ENCODE assay signal across 8 mouse cellular contexts in the genomic region with DNA sequence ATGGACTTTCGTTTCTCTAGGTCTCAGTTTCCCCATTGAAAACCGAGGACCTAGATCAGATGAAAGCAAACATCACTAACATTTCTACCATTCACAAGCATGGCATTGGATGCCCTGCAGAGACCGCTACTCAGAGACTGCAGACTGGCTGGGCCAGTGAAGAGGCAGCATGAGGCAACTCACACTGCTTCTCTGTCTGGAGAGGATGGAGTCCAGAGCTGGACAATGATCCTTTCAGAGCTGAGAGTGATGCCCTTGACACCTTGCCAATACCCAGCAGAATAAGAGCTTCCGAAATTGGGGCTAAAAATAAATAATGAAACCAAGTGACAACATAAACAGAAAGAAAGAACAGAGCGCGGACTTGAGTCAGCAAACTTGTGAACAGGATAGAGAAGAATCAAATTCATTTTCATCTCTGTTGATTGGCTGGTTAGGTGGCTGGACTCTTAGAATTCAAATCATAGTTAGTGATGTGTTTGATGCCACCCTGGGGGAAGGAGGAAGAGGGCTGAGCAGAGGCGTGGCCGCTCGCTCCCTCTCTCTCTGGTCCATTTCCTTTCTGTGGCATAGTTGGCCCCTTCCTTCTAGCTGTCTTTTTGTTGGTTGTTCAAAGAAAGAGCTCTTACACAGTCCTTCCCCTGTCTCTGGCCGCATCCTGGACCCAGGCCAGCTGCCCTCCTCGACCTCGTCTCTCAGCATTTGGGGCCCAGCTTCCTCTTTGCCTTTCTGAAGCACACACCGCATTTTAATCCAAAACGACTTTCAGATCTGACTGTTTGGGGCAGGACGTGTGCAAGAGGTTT.
DNase-seq lines count a peak whose midpoint lies in the region; ATAC-seq lines count a peak whose summit lies in the region.

No protein-coding gene starts in this region.

- H3K9ac ChIP-seq in heart, embryonic 13.5 days = no peak overlapping the region
- no peak overlapping the region for H3K9ac ChIP-seq in hindbrain, embryonic 11.5 days (ENCODE audit: low read depth, low read length)
- no peak overlapping the region for H3K9ac ChIP-seq in liver, embryonic 13.5 days

- peaks cover 9% of the 10 kb centered on the region for H3K4me1 ChIP-seq in heart, embryonic 13.5 days
- H3K4me1 ChIP-seq in hindbrain, embryonic 11.5 days (replicated peaks; ENCODE audit: control insufficient read depth, insufficient read depth, low read length) = no peaks in the 10 kb centered on the region
- no peaks in the 10 kb centered on the region for H3K4me1 ChIP-seq in liver, embryonic 13.5 days (replicated peaks)

- ATAC-seq in heart, embryonic 13.5 days (ENCODE audit: extremely low read depth, insufficient number of reproducible peaks, low FRiP score, low TSS enrichment) = no peak
- ATAC-seq in hindbrain, embryonic 11.5 days (ENCODE audit: low FRiP score) = peak; percentile 47; the same call in 1 of the 2 replicates
- 0 out of 2 replicates have a peak, but pooled peaks have one; percentile 39 for ATAC-seq in liver, embryonic 13.5 days (ENCODE audit: low read depth)

- peak overlapping the region; percentile 38; the same call in 1 of the 2 replicates for H3K27ac ChIP-seq in heart, embryonic 13.5 days (replicated peaks)
- H3K27ac ChIP-seq in hindbrain, embryonic 11.5 days (ENCODE audit: low read depth, low read length) = no peak overlapping the region
- H3K27ac ChIP-seq in liver, embryonic 13.5 days = no peak overlapping the region

- no peak for DNase-seq in heart, postnatal 25 days (ENCODE audit: low spot score)
- DNase-seq in CD4-positive, CD25-positive, alpha-beta regulatory T cell, adult 2 months (ENCODE audit: low read depth, low spot score) = peak; percentile 8
- peak; percentile 12 for DNase-seq in cerebellum, adult 8-10 months
- DNase-seq in hindbrain, embryonic 11.5 days (ENCODE audit: low spot score) = peak; percentile 36
- DNase-seq in liver, embryonic 13.5 days = peak; percentile 1
- peak; percentile 55 for DNase-seq in right cerebral cortex, postnatal 14 days
- no peak for DNase-seq in c-Kit-positive CD71-positive TER-119-positive erythroid progenitor cells, embryonic 14.5 days (ENCODE audit: low spot score)

- 49% methylated on average over 15 of the region's 15 CpGs for WGBS in heart, embryonic 13.5 days
- WGBS in hindbrain, embryonic 11.5 days = 54% methylated on average over 15 of the region's 15 CpGs
- 34% methylated on average over 15 of the region's 15 CpGs for WGBS in liver, embryonic 13.5 days (ENCODE audit: insufficient replicate concordance)

- no peaks in the 10 kb centered on the region for H3K27me3 ChIP-seq in heart, embryonic 13.5 days (replicated peaks)
- no peaks in the 10 kb centered on the region for H3K27me3 ChIP-seq in hindbrain, embryonic 11.5 days (ENCODE audit: control insufficient read depth, insufficient read depth, low read length)
- no peaks in the 10 kb centered on the region for H3K27me3 ChIP-seq in liver, embryonic 13.5 days

- intact Hi-C loops in heart, postnatal 25 days (cut with DNase I) = no loop called here

- H3K36me3 ChIP-seq in heart, embryonic 13.5 days = no peaks in the 10 kb centered on the region
- H3K36me3 ChIP-seq in hindbrain, embryonic 11.5 days (ENCODE audit: control insufficient read depth, insufficient read depth, low read length) = no peaks in the 10 kb centered on the region
- no peaks in the 10 kb centered on the region for H3K36me3 ChIP-seq in liver, embryonic 13.5 days

- H3K4me3 ChIP-seq in heart, embryonic 13.5 days = no peak overlapping the region
- no peak overlapping the region for H3K4me3 ChIP-seq in hindbrain, embryonic 11.5 days (ENCODE audit: low read depth, low read length)
- H3K4me3 ChIP-seq in liver, embryonic 13.5 days (replicated peaks) = no peak overlapping the region

- H3K4me2 ChIP-seq in heart, embryonic 13.5 days = no peak overlapping the region
- H3K4me2 ChIP-seq in hindbrain, embryonic 11.5 days (replicated peaks; ENCODE audit: low read depth, low read length) = no peak overlapping the region
- no peak overlapping the region for H3K4me2 ChIP-seq in liver, embryonic 13.5 days

- H3K9me3 ChIP-seq in heart, embryonic 13.5 days = no peaks in the 10 kb centered on the region
- no peaks in the 10 kb centered on the region for H3K9me3 ChIP-seq in hindbrain, embryonic 11.5 days (ENCODE audit: control insufficient read depth, low read length)
- no peaks in the 10 kb centered on the region for H3K9me3 ChIP-seq in liver, embryonic 13.5 days (replicated peaks)

Comparison
In these comparisons a context has a peak if more than half of its experiments do, and no peak if none do; other contexts are left out.
1. DNase-seq: peak in CD4-positive, CD25-positive, alpha-beta regulatory T cell, adult 2 months (single experiment), cerebellum, adult 8-10 months (single experiment), hindbrain, embryonic 11.5 days (single experiment), liver, embryonic 13.5 days (single experiment) and right cerebral cortex, postnatal 14 days (single experiment); none in heart, postnatal 25 days (single experiment) and c-Kit-positive CD71-positive TER-119-positive erythroid progenitor cells, embryonic 14.5 days (single experiment).